Mouse (Mus musculus): ENCODE data around the gene Zfp62. TPM values are rescaled to one million over a fixed set of nuclear protein-coding genes. Genes with fewer than 3 reads are reported as not detected.
A peak's percentile ranks its signal among the peaks of the same experiment; 100 is the strongest.
"Not testable (repeated sequence)": the region's sequence is repeated elsewhere in the genome, so short reads cannot be mapped to it uniquely, and the experiment has no call there.

Gene Zfp62
- 149 and 168 TPM in 2 replicates for total RNA-seq (2017)

- peak; percentile 77 for ATAC-seq (replicated peaks; ENCODE audit: low read depth, poor library complexity, severe bottlenecking)
Measured at GRCm38 (mm10) chr11:49203129-49203768, at the start of gene Zfp62. Gene Zfp62, plus strand, starts transcription at chr11:49203292.

GRCm38 (mm10) chr11:49154077-49154476 lies 49.0 kb upstream of the Zfp62 start, which contains the start of gene Olfr1394:
Gene Olfr1394, plus strand, starts transcription at chr11:49154377.
- no peak for ATAC-seq (replicated peaks; ENCODE audit: low read depth, poor library complexity, severe bottlenecking)

DNA sequence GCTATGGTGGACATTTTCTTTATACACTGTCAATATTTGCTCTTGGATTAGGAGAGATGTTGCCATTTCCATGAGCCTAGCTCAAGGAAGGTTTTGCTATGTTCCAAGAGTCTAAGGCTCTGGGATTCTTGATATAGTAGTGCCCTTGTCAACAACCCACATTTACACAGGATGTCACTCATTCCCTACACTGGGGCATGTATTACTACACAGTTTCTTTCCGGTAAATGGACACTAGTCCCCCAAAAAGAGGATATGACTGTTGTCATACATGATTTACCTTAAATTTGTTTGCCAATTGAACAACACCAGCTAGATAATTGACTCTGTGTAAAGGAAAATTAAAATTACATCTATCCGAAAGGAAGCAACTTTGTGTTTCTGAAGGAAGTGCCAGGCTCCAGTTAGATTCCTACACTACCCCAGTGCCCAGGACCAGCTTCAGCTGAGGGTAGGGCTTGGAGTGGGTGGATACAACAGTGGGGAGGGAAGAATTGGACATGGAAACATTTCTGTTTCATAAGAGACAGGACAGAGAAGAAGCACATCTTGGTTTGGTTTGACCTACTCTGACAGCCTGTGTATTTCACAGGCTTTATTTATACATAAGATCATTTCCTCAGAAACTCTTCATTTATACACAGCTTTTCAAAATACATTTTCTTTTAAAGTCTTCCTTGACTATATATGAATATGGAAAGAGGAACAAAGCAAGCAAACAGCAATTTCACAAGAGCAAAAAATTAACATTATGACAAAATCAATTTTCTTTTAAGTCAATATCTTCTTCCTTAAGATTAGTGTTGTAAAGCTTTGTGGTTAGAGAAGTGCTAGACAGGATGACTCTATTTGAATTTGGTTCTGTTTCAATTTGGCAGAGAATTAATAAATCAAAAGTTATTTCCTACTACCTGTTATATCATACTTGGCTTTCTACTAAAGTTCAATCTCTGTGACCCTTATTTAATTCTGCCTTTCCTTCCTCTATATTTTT lies 46.0 kb upstream of the Zfp62 start:
- 0 out of 2 replicates have a peak, but pooled peaks have one; percentile 32 for ATAC-seq (replicated peaks; ENCODE audit: low read depth, poor library complexity, severe bottlenecking)

- ATAC-seq (replicated peaks; ENCODE audit: low read depth, poor library complexity, severe bottlenecking) = peak; percentile 17; the same call in 1 of the 2 replicates
Measured at GRCm38 (mm10) chr11:49168839-49169611, 34.1 kb upstream of the Zfp62 start.

DNA sequence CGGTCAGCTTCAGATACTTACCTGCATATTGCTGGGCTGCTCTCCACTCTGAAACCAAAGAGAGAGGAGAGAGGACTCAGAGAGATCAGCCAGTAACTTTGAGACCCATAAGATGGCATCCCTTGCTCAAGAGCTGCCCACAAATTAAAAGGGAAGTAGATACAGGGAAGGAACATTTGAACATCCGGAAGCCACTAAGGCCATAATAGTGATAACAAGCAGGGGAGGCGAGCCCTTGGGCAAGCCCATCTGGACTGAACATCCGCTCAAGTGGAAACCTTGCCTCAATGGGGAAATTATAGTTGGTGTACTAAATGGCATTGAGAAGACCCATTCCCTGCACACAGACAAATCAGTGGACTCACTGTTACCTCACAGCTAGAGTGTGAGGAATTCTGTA lies 32.5 kb upstream of the Zfp62 start:
- ATAC-seq (replicated peaks; ENCODE audit: low read depth, poor library complexity, severe bottlenecking) = peak; percentile 81

DNA sequence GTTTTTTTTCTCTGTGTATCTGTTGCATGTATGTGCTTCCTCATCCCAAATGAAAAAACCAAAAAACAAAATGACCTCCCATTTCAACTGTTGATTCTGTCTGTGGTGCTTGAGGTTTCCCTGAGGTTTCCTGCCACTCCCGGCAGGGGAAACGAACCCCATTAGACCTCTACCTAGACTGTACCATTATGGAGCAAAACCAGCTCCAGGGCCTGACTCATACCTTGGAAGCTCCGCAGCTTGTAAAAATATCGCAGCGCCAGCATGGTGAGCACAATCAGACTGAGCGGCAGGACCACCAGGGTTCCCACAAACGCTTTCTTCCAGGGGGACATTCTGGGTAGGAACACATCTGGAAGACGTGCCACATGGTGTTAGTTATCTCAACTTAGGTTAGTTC lies 27.7 kb upstream of the Zfp62 start:
- ATAC-seq (replicated peaks; ENCODE audit: low read depth, poor library complexity, severe bottlenecking) = peak; percentile 79

DNA sequence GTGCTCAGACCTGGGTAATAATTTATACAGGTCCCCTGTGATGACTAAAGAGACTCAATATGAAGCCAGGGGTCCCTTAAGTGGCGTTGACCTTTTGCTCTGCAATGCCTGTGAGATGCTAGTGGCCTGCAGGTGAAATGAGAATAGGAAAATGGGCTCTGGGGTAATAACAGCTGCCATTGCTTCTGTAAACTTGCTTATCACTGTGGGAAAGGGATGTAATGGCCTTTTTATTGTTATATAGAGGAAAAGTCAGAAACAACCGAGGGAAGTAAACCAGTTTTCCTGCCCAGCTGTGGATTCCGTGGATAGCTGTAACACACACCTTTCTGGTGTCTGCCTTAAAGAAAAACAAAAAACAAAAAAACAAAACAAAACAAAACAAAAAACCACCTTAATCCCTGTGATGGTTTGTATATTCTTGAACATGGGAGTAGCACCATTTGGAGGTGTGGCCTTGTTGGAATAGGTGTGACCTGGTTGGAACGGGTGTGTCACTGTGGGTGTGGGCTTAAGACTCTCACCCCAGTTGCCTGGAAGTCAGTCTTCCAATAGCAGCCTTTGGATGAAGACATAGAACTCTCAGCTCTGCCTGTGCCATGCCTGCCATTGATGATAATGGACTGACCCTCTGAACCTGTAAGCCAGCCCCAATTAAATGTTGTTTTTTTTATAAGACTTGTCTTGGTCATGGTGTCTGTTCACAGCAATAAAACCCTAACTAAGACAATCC lies 26.9 kb upstream of the Zfp62 start:
- ATAC-seq (replicated peaks; ENCODE audit: low read depth, poor library complexity, severe bottlenecking) = not testable (repeated sequence)

DNA sequence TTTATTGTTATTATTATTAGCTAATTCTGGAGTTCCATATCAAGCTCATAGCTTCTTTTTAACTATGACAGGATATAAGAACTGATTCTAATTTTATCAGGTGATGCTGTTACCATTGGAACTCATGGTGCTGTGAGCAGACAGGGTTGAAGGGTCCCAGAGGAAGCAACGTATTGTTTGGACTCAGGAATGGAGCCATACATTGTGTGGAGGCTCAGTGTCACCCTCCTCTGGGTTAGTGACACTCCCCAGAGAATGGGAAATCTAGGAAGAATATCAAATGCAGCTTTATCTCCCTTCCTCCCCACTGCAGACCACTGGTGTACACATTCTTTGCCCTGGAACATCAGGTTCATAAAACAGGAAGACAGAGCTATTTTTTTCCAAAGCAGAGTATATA lies 19.9 kb upstream of the Zfp62 start:
- ATAC-seq (replicated peaks; ENCODE audit: low read depth, poor library complexity, severe bottlenecking) = no peak

- ATAC-seq (replicated peaks; ENCODE audit: low read depth, poor library complexity, severe bottlenecking) = peak; percentile 34
Measured at GRCm38 (mm10) chr11:49186452-49186851, 16.6 kb upstream of the Zfp62 start.

- ATAC-seq (replicated peaks; ENCODE audit: low read depth, poor library complexity, severe bottlenecking) = no peak
Measured at GRCm38 (mm10) chr11:49186955-49187488, 16.1 kb upstream of the Zfp62 start, which contains the start of gene Btnl9. Gene Btnl9, minus strand, starts transcription at chr11:49187159.

- ATAC-seq (replicated peaks; ENCODE audit: low read depth, poor library complexity, severe bottlenecking) = no peak
Measured at GRCm38 (mm10) chr11:49187701-49188100, 15.4 kb upstream of the Zfp62 start.

GRCm38 (mm10) chr11:49189737-49190136 lies 13.4 kb upstream of the Zfp62 start:
- ATAC-seq (replicated peaks; ENCODE audit: low read depth, poor library complexity, severe bottlenecking) = peak; percentile 77

GRCm38 (mm10) chr11:49191083-49191482 lies 12.0 kb upstream of the Zfp62 start:
- ATAC-seq (replicated peaks; ENCODE audit: low read depth, poor library complexity, severe bottlenecking) = no peak

GRCm38 (mm10) chr11:49194771-49195170 lies 8.3 kb upstream of the Zfp62 start:
- not testable (repeated sequence) for ATAC-seq (replicated peaks; ENCODE audit: low read depth, poor library complexity, severe bottlenecking)

DNA sequence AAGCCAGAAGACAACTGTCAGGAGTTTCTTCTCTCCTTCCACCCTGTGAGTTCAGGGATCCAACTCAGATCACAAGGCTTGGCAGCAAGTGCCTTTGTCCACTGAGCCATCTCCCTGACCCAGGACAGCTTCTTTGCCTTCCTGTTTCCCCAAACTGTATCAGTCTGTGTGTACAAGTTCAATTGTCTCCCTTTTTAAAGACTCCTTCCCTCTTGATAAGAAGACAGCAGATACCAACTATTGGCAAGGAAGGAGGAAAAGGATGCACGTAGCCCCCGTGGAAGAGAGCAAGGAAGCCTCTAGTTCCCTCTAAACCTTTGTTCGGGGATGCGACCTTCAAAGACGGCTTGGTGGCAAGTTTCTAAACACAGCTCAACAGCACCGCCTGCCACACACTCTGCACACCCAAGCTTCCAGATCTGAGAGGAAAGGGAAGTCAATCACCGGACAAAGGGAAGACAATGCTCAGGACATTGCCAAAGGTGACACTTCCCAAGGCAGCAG lies 7.2 kb upstream of the Zfp62 start:
- ATAC-seq (replicated peaks; ENCODE audit: low read depth, poor library complexity, severe bottlenecking) = peak; percentile 22; the same call in 1 of the 2 replicates

- ATAC-seq (replicated peaks; ENCODE audit: low read depth, poor library complexity, severe bottlenecking) = no peak
Measured at GRCm38 (mm10) chr11:49200666-49201065, 2.4 kb upstream of the Zfp62 start.

DNA sequence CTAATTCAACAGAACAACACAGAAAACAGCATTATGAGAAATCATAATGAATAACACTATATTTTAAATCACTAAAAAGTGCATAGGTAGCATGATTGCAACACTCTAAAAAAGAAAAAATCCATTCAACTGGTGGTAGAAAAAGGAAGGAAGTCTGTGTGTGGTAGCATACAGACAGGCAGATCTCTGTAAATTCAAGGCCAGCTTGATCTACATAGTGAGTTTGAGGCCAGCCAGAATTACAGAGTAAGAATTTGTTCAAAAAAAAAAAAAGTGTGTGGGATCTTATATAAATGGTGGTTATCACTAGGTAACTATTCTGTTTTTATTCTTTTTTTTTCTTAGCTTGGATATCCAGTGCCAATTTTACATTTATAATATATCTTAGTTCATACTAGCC lies 1.9 kb upstream of the Zfp62 start:
- ATAC-seq (replicated peaks; ENCODE audit: low read depth, poor library complexity, severe bottlenecking) = 0 out of 2 replicates have a peak, but pooled peaks have one; percentile 10

DNA sequence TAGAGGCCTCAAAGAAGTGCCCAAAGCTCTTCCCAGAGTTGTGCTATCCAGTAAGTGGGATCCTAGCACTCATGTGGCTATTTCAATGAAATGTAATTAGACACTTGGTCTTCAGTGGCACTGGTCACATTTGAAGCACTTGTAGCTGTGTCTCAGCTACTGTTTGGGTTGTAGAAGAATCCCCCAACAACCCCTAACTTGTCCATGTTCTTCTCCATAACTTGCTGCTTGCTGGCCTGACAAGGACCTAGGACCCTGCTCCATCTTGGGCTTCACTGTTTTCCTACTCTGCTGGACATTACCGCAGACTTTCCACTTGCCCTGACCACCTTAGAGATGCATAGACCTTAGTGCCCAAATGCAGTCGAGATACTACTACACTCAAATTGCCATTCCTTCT lies 1.0 kb upstream of the Zfp62 start:
- no peak for ATAC-seq (replicated peaks; ENCODE audit: low read depth, poor library complexity, severe bottlenecking)

- 0 out of 2 replicates have a peak, but pooled peaks have one; percentile 2 for ATAC-seq (replicated peaks; ENCODE audit: low read depth, poor library complexity, severe bottlenecking)
Measured at GRCm38 (mm10) chr11:49202523-49203061, 500 bp upstream of the Zfp62 start.

Measured in common myeloid progenitor, adult 5-6 weeks (primary cell).